Mouse (Mus musculus) stomach, embryonic 14.5 days (tissue): ENCODE measurements at regions not wholly inside any gene's neighbourhood (a gene's known extent, or its start where the extent isn't known, plus 50 kb on each side); places are given as distances from the start of the nearest gene placed in this dataset.
"Not testable (repeated sequence)": the region's sequence is repeated elsewhere in the genome, so short reads cannot be mapped to it uniquely, and the experiment has no call there.

Experiments
- ATAC-seq: fragments of 200-750 bp; cut with Nextera tagmentation; 2 replicates; pipeline ENCODE4 v1.8.0; 2017; ENCODE audit warnings: low read depth, moderate TSS enrichment; ENCODE audit not compliant: insufficient number of reproducible peaks, insufficient read depth, low FRiP score
- H3K27ac ChIP-seq: fragments of 300-500 bp; sonication (generic); 2 replicates; pipeline ENCODE4 v1.5.1; 2014; ENCODE audit warnings: mild to moderate bottlenecking, low read length, moderate library complexity, mixed read lengths
- H3K27me3 ChIP-seq: fragments of 300-500 bp; sonication (generic); 2 replicates; pipeline ENCODE4 v1.6.1; 2014; ENCODE audit warnings: low read length, control low read depth, mixed read lengths; ENCODE audit not compliant: control insufficient read depth, insufficient read depth
- H3K36me3 ChIP-seq: fragments of 300-500 bp; sonication (generic); 2 replicates; pipeline ENCODE4 v1.6.1; 2014; ENCODE audit warnings: mild to moderate bottlenecking, control low read depth, low read length, moderate library complexity, mixed read lengths; ENCODE audit not compliant: control insufficient read depth, insufficient read depth
- H3K4me1 ChIP-seq: fragments of 300-500 bp; sonication (generic); 2 replicates; pipeline ENCODE4 v1.6.1; 2014; ENCODE audit warnings: low read length, control low read depth, mixed read lengths; ENCODE audit not compliant: control insufficient read depth, insufficient read depth
- H3K4me2 ChIP-seq: fragments of 300-500 bp; sonication (generic); replicated peaks from 2 replicates; pipeline ENCODE4 v1.6.1; 2014; ENCODE audit warnings: low read depth, low read length, control low read depth
- H3K4me3 ChIP-seq: fragments of 300-500 bp; sonication (generic); 2 replicates; pipeline ENCODE4 v1.5.1; 2014; ENCODE audit warnings: low read depth, low read length, control low read depth
- H3K9ac ChIP-seq: fragments of 300-500 bp; sonication (generic); replicated peaks from 2 replicates; pipeline ENCODE4 v1.6.1; 2014; ENCODE audit warnings: low read depth, mild to moderate bottlenecking, control low read depth, low read length, moderate library complexity, mixed read lengths
- H3K9me3 ChIP-seq: fragments of 300-500 bp; sonication (generic); 2 replicates; pipeline ENCODE4 v1.6.1; 2016; ENCODE audit warnings: low read depth, low read length, control low read depth; ENCODE audit not compliant: control insufficient read depth
- WGBS: fragments of 180-500 bp; shearing (Covaris S2); extraction: QIAGEN DNeasy Blood & Tissue Kit; methylation state at CpG from one replicate; pipeline ENCODE4 v1.1.7; 2014; 5-methylcytosine and 5-hydroxymethylcytosine counted together

DNA sequence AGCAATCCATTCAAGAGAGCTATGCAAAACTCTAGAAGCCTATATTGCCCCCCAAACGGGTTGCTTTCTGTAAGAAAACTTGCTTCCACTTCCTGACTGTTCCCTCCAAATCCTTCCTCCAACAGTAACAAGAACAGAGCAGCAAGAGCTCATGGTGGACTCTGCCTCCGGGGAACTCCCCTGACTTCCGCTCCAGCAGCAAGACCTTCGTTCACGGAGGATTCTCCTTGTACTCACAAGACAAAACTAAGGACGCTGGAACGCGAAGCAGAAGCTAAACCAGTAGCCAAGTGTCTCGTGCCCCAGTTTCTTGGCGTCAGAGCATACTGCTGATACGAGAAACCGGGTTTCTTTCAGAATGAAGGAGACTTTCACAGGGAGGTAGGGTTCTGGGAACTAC is 50.7 kb downstream of the H2al2a start:
- Histone ChIP-seq H3K4me2 (no peak overlapping the region), H3K4me3 (no peak overlapping the region), H3K4me1 (no peaks in the 10 kb centered on the region), H3K27me3 (no peaks in the 10 kb centered on the region), H3K9ac (no peak overlapping the region), H3K36me3 (no peaks in the 10 kb centered on the region), H3K9me3 (no peaks in the 10 kb centered on the region), H3K27ac (no peak overlapping the region)
- WGBS, result 72% methylated on average over 12 of the region's 12 CpGs
- ATAC-seq, result no peak

DNA sequence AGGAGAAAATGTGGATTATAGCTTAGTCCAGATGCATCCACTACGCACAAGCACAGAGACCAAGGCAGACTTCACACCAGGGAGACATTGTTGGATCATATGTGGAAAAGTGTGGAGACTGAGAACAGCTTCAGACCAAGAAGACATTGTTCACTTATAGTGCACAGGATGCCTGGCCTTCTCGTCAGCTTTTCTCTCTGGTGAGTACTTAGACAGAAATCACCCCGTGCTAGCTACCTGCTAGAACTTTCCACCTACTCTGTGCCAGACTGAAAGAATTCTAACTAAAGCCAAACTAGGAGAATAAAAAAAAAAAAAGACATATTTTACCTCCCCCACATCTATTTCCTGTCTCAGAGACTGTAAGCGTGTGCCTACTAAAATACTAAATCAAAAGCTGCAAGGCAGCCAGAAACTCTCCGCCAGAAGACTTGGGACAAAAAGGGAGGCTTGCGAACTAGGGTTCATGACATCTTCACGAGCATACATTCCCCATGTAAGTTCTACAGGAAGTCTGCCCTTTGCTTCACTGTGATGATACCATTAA is 51.3 kb downstream of the H2al2a start:
- ATAC-seq, result no peak
- no peaks in the 10 kb centered on the region for H3K4me1 ChIP-seq
- no peak overlapping the region for H3K4me3 ChIP-seq
- no peak overlapping the region for H3K27ac ChIP-seq
- 72% methylated on average over 7 of the region's 7 CpGs for WGBS
- H3K9ac ChIP-seq, result no peak overlapping the region
- H3K4me2 ChIP-seq, result no peak overlapping the region
- H3K27me3 ChIP-seq, result no peaks in the 10 kb centered on the region
- H3K36me3 ChIP-seq, result no peaks in the 10 kb centered on the region
- H3K9me3 ChIP-seq, result no peaks in the 10 kb centered on the region

DNA sequence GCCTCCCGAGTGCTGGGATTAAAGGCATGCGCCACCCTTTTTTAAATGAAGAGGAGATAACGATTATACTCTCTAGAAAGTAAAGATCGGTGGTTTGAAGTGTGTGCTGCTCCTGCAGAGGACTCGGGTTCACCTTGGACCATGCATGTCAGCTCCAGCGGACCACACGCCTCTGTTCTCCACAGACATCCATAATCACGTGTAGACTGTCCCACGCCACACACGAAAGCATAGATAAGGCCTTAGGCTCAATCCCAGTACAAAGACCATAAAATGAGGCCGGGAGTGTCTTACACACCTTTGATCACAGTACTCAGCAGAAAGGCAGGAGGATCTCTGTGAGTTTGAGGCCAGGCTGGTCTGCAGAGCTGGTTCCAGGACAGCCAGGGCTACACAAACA is 53.3 kb downstream of the H2al2a start:
- no peaks in the 10 kb centered on the region for H3K36me3 ChIP-seq
- no peaks in the 10 kb centered on the region for H3K4me1 ChIP-seq
- H3K9me3 ChIP-seq, result no peaks in the 10 kb centered on the region
- H3K4me3 ChIP-seq, result no peak overlapping the region
- no peak overlapping the region for H3K27ac ChIP-seq
- H3K9ac ChIP-seq, result no peak overlapping the region
- no peaks in the 10 kb centered on the region for H3K27me3 ChIP-seq
- 91% methylated on average over 11 of the region's 11 CpGs for WGBS
- no peak for ATAC-seq
- H3K4me2 ChIP-seq, result no peak overlapping the region

DNA sequence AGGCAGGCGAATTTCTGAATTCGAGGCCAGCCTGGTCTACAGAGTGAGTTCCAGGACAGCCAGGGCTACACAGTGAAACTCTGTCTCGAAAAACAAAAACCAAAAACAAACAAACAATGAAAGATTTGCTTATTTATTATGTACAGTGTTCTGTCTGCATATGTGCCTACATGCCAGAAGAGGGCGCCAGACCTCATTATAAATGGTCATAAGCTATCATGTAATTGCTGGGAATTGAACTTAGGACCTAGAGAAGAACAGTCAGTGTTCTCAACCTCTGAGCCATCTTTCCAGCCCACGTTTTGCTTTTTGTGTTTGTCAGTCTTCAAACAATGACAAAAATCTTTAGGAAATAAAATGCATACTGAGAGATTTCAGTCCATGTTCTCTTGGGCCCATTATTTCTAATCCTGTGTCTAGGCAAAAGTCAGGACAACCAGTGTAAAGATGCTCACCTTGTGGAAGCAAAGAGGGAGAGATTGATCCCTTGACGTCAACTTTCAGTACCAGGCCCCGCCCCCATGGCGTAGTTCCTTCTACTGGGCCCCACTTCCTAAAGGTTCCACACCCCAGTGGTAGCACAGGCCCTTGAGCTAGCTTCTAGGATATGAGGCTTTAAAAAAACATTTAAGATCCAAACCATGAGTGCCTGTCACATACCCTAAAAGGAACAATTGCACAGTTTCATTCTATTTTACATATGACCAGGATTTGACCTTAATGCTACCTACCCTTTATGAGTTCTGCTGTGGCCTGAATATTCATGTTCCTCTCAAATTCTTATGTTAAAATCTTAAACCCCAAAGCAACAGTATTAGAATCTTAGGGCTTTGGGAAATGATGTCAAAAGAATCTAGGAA is 54.0 kb downstream of the H2al2a start:
- WGBS, result 78% methylated on average over 8 of the region's 8 CpGs
- H3K4me1 ChIP-seq, result no peaks in the 10 kb centered on the region
- H3K4me2 ChIP-seq, result no peak overlapping the region
- no peaks in the 10 kb centered on the region for H3K36me3 ChIP-seq
- H3K27ac ChIP-seq, result no peak overlapping the region
- no peak overlapping the region for H3K9ac ChIP-seq
- no peak overlapping the region for H3K4me3 ChIP-seq
- H3K9me3 ChIP-seq, result no peaks in the 10 kb centered on the region
- no peaks in the 10 kb centered on the region for H3K27me3 ChIP-seq
- no peak for ATAC-seq

DNA sequence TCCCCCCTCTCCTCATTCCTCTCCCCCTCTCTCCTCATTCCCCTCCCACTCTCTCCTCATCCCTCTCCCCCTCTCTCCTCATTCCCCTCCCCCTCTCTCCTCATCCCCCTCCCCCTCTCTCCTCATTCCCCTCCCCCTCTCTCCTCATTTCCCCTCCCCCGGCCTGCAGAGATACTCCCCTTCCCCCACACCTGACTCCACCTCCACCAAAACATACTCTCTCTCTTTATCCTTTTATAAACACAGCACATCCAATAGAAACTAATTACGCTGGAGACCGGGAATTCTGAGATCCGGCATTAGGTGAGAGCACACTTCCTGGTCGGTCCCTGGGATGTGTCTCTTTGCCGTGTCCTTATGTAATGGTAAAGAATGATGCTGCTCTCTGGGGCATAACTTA is 54.8 kb downstream of the H2al2a start:
- Histone ChIP-seq H3K4me1 (no peaks in the 10 kb centered on the region), H3K9me3 (no peaks in the 10 kb centered on the region), H3K4me3 (no peak overlapping the region), H3K9ac (no peak overlapping the region), H3K27ac (no peak overlapping the region), H3K27me3 (no peaks in the 10 kb centered on the region), H3K4me2 (no peak overlapping the region), H3K36me3 (no peaks in the 10 kb centered on the region)
- 82% methylated on average over 6 of the region's 6 CpGs for WGBS
- no peak for ATAC-seq

DNA sequence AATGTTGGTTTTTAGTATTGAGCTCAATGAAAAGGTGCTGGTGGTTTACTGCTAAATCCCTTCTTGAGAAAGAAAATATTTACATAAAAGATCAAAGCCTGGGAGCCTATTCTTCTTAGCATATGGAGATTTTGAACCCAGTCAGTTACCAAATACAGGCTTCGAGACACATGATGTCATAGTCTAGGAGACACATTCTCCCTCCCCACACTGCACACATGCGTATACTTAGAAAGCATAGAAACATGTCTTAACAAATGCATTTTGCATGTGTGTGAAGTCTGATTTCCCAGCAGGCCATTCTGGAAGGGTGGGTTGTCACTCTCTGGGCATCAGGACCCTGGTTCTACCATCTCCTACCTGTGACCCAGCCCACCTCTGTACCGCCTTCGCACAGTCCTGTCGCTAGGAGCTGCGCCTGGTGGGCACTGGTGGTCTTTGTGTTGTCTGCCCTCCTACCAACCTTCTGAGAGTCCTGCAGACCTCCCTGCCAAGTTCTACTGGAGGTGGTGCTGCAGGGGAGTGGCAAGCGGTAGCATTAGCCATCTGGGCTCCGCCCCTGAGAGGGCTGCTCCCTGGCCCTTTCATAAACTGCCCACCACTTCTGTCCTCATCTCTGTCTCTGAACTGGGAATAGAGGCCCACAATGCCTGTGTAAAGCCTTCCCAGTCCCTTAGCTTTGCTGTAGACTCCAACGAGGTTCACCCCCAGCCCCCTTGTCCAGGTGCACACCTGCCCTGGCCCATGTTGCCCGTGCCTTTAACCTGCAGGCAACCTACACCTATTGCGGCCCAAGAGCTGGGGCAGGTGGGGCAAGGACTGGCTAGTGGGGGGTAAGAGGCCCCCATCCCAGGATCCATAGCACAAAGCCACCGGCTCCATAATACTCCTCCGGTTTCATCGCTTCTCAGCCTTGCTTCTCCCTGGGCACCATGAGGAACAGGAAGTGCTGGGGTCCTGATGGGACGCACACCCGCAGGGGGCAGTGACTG is 56.6 kb downstream of the H2al2a start:
- H3K4me3 ChIP-seq, H3K9ac ChIP-seq, H3K4me1 ChIP-seq, H3K9me3 ChIP-seq, H3K36me3 ChIP-seq, H3K4me2 ChIP-seq, H3K27me3 ChIP-seq: not testable (repeated sequence)
- 55% methylated on average over 13 of the region's 16 CpGs for WGBS
- ATAC-seq, result peak; percentile 59; the same call in 1 of the 2 replicates
- 0 out of 2 replicates have a peak overlapping the region, but pooled peaks have one; percentile 39 for H3K27ac ChIP-seq

DNA sequence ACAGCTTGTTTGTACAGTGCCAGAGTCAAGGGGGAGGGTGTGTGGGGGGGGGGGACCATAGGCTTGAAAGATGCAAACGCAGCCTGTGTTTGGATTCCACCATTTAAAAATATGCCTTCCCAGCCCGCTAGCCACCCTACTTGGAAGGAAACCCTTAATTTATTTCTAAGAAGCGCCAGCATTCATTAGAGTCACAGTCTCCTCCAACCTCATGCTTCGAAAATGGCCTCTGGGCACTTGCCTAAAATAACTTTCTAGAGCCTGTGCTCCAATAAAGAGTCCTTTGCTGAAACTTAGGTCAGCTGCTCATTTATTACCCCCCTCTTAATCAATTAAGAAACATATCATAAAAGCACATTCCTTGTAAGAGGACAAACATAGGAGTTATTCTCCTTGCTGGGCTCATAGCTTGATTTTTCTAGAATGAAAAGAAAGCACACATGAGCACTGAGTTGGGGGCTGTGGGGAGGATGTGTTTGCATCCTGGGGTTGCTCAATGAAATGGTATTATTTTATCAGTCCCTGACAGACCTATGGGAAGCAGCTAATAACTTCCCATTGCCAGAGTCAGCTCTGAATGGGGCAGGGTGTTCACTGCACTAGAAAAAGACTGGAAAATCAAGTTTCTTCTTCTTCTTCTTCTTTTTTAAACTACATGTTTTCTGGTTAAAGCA is 57.4 kb downstream of the H2al2a start:
- Histone ChIP-seq H3K4me3 (no peak overlapping the region), H3K9ac (no peak overlapping the region), H3K4me2 (no peak overlapping the region), H3K27me3 (no peaks in the 10 kb centered on the region), H3K36me3 (no peaks in the 10 kb centered on the region), H3K27ac (peak overlapping the region; percentile 48; the same call in 1 of the 2 replicates), H3K4me1 (no peaks in the 10 kb centered on the region), H3K9me3 (no peaks in the 10 kb centered on the region; the same call in 1 of the 2 replicates)
- ATAC-seq, result no peak
- WGBS, result 65% methylated on average over 4 of the region's 4 CpGs
